Mouse (Mus musculus) lung, postnatal 0 days (tissue): ENCODE results near the gene Ccdc152.

Source experiments
- CTCF ChIP-seq: IDR thresholded peaks from 2 replicates; pipeline ENCODE4 v1.5.1; 2016; ENCODE audit warnings: antibody characterized with exemption, mild to moderate bottlenecking
- EP300 ChIP-seq: IDR thresholded peaks from 2 replicates; pipeline ENCODE4 v1.6.1; 2016; ENCODE audit warnings: antibody characterized with exemption, mild to moderate bottlenecking, control low read depth

DNA sequence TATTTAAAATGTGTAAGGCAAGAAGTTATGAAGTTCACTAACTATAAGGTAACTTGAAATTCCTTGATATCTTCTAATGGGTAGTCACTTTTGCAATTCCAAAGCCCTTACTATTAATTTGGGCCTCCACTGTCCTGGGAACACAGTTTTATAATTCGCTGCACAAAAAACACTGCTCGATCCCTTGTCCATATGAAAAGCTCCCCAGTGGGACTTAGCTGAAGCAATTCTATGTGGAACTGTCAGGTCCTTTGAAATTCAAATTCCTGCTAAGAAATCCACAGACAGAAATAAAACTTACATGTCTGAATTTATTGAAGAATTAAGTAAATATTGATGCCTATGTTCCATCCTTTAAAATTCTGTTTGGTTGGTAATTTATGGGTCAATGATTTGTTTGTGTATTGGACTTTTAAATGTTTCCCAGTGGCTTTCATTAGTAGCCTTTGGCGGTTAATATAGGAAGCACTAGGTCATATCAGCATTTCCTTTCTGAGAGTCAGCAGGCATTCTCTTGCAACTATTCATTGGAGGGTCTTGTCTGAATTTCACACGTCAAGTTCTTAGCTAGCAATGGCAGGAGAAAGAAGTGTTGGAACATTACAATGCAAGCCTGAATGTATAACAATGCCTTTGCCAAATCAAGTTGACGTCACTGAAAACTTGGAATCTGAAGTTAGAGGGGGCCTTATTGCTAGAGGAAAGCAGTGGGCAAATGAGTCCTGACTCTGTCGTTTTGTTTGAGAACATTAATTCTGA is 46.2 kb upstream of the Ccdc152 start:
- no peak for TF ChIP-seq CTCF
- TF ChIP-seq EP300, result no peak
